Mouse (Mus musculus) v-Abl transformed pro-B cells (cell line): ENCODE results near the gene Prrxl1.

Experiments
- in situ Hi-C, 2 experiments: fragments of 400-800 bp; cut with MboI; formaldehyde crosslinking; loops; one replicate each; pipeline ENCODE4 v1.15.1; 2025; ENCODE audit not compliant: unreplicated experiment in 2 of 2

The Prrxl1 gene

GRCm38 (mm10) chr14:32599290-32600041 is at the start of gene Prrxl1:
Gene Prrxl1, plus strand, starts transcription at chr14:32599407.
- in situ Hi-C loops, result loop anchor here in 1 of 2 experiments (10.0 kb wide), 1 partner anchor 365 kb away; no protein-coding TSS in a partner anchor

GRCm38 (mm10) chr14:32551854-32552253 is 47.4 kb upstream of the Prrxl1 start:
- in situ Hi-C loops, result no loop called here

GRCm38 (mm10) chr14:32553198-32553903 is 45.9 kb upstream of the Prrxl1 start:
- in situ Hi-C loops, result no loop called here

GRCm38 (mm10) chr14:32554860-32555526 is 44.2 kb upstream of the Prrxl1 start:
- in situ Hi-C loops, result no loop called here

- in situ Hi-C loops, result no loop called here
Observed at GRCm38 (mm10) chr14:32561428-32561827, 37.8 kb upstream of the Prrxl1 start.

- in situ Hi-C loops, result no loop called here
Observed at GRCm38 (mm10) chr14:32563661-32564060, 35.5 kb upstream of the Prrxl1 start.

- in situ Hi-C loops, result no loop called here
Observed at GRCm38 (mm10) chr14:32572519-32572918, 26.7 kb upstream of the Prrxl1 start.

- in situ Hi-C loops, result no loop called here
Observed at GRCm38 (mm10) chr14:32578420-32578819, 20.8 kb upstream of the Prrxl1 start.

- in situ Hi-C loops, result loop anchor here (5.0 kb wide), 2 partner anchors 46 to 51 kb away; no protein-coding TSS in a partner anchor
Observed at GRCm38 (mm10) chr14:32583696-32584095, 15.5 kb upstream of the Prrxl1 start.

GRCm38 (mm10) chr14:32587013-32587784 is 12.0 kb upstream of the Prrxl1 start:
- in situ Hi-C loops, result no loop called here

GRCm38 (mm10) chr14:32590377-32590776 is 8.8 kb upstream of the Prrxl1 start:
- in situ Hi-C loops, result no loop called here

- in situ Hi-C loops, result no loop called here
Observed at GRCm38 (mm10) chr14:32597232-32598231, 1.7 kb upstream of the Prrxl1 start.

- in situ Hi-C loops, result no loop called here
Observed at GRCm38 (mm10) chr14:32598437-32599219, 579 bp upstream of the Prrxl1 start.

GRCm38 (mm10) chr14:32600110-32600509 is 903 bp downstream of the Prrxl1 start:
- in situ Hi-C loops, result loop anchor here in 1 of 2 experiments (10.0 kb wide), 1 partner anchor 365 kb away; no protein-coding TSS in a partner anchor

- in situ Hi-C loops, result loop anchor here in 1 of 2 experiments (10.0 kb wide), 1 partner anchor 359 kb away; no protein-coding TSS in a partner anchor
Observed at GRCm38 (mm10) chr14:32605508-32605907, 6.3 kb downstream of the Prrxl1 start.

GRCm38 (mm10) chr14:32606316-32606715 is 7.1 kb downstream of the Prrxl1 start:
- in situ Hi-C loops, result loop anchor here in 1 of 2 experiments (10.0 kb wide), 1 partner anchor 358 kb away; no protein-coding TSS in a partner anchor

- in situ Hi-C loops, result loop anchor here in 1 of 2 experiments (10.0 kb wide), 1 partner anchor 355 kb away; no protein-coding TSS in a partner anchor
Observed at GRCm38 (mm10) chr14:32609392-32609791, 10.2 kb downstream of the Prrxl1 start.

- in situ Hi-C loops, result no loop called here
Observed at GRCm38 (mm10) chr14:32617253-32617652, 18.0 kb downstream of the Prrxl1 start.
